Mouse (Mus musculus): ENCODE data around the gene Dis3l2.

Dis3l2 gene

GRCm38 (mm10) chr1:86703300-86703964, at the start of gene Dis3l2:
Gene Dis3l2, plus strand, starts transcription at chr1:86703808.
- DNase-seq (ENCODE audit: low spot score in 2 of 2): peak; percentile 71 to 77

- no peak for DNase-seq (ENCODE audit: low spot score in 2 of 2)
These were observed 46.5 kb upstream of the Dis3l2 start for GRCm38 (mm10) chr1:86657071-86657470.

- no peak for DNase-seq (ENCODE audit: low spot score in 2 of 2)
These were observed 38.5 kb upstream of the Dis3l2 start for GRCm38 (mm10) chr1:86665091-86665490.

- peak in 1 of 2 experiments; percentile 7 for DNase-seq (ENCODE audit: low spot score in 2 of 2)
These were observed 33.9 kb upstream of the Dis3l2 start for GRCm38 (mm10) chr1:86669552-86670273.

- DNase-seq (ENCODE audit: low spot score in 2 of 2): no peak
These were observed 33.1 kb upstream of the Dis3l2 start, which contains the start of gene Nppc for GRCm38 (mm10) chr1:86670279-86671038. Gene Nppc, minus strand, starts transcription at chr1:86670571.

- DNase-seq (ENCODE audit: low spot score in 2 of 2): no peak
These were observed 29.2 kb upstream of the Dis3l2 start for GRCm38 (mm10) chr1:86674385-86674784.

- no peak for DNase-seq (ENCODE audit: low spot score in 2 of 2)
These were observed 28.5 kb upstream of the Dis3l2 start for GRCm38 (mm10) chr1:86675126-86675525.

- no peak for DNase-seq (ENCODE audit: low spot score in 2 of 2)
These were observed 26.0 kb upstream of the Dis3l2 start for GRCm38 (mm10) chr1:86677624-86678023.

- no peak for DNase-seq (ENCODE audit: low spot score in 2 of 2)
These were observed 24.9 kb upstream of the Dis3l2 start for GRCm38 (mm10) chr1:86678667-86679066.

GRCm38 (mm10) chr1:86687236-86687635, 16.4 kb upstream of the Dis3l2 start:
- no peak for DNase-seq (ENCODE audit: low spot score in 2 of 2)

GRCm38 (mm10) chr1:86691027-86691426, 12.6 kb upstream of the Dis3l2 start:
- no peak for DNase-seq (ENCODE audit: low spot score in 2 of 2)

GRCm38 (mm10) chr1:86696948-86697347, 6.7 kb upstream of the Dis3l2 start:
- DNase-seq (ENCODE audit: low spot score in 2 of 2): peak in 1 of 2 experiments; percentile 13

GRCm38 (mm10) chr1:86698721-86699120, 4.9 kb upstream of the Dis3l2 start:
- peak in 1 of 2 experiments; percentile 9 for DNase-seq (ENCODE audit: low spot score in 2 of 2)

- no peak for DNase-seq (ENCODE audit: low spot score in 2 of 2)
These were observed 4.1 kb upstream of the Dis3l2 start for GRCm38 (mm10) chr1:86699346-86700136.

GRCm38 (mm10) chr1:86700367-86700766, 3.2 kb upstream of the Dis3l2 start:
- peak in 1 of 2 experiments; percentile 2 for DNase-seq (ENCODE audit: low spot score in 2 of 2)

- no peak for DNase-seq (ENCODE audit: low spot score in 2 of 2)
These were observed 338 bp downstream of the Dis3l2 start for GRCm38 (mm10) chr1:86703965-86704326.

GRCm38 (mm10) chr1:86705461-86705860, 1.9 kb downstream of the Dis3l2 start:
- DNase-seq (ENCODE audit: low spot score in 2 of 2): no peak

GRCm38 (mm10) chr1:86709546-86709945, 5.9 kb downstream of the Dis3l2 start:
- DNase-seq (ENCODE audit: low spot score in 2 of 2): no peak

- DNase-seq (ENCODE audit: low spot score in 2 of 2): no peak
These were observed 8.4 kb downstream of the Dis3l2 start for GRCm38 (mm10) chr1:86712045-86712444.

GRCm38 (mm10) chr1:86713054-86713453, 9.4 kb downstream of the Dis3l2 start:
- DNase-seq (ENCODE audit: low spot score in 2 of 2): no peak

- DNase-seq (ENCODE audit: low spot score in 2 of 2): no peak
These were observed 14.6 kb downstream of the Dis3l2 start for GRCm38 (mm10) chr1:86718190-86718589.

GRCm38 (mm10) chr1:86719391-86719790, 15.8 kb downstream of the Dis3l2 start:
- DNase-seq (ENCODE audit: low spot score in 2 of 2): no peak

Measured in spleen, postnatal 36 days (tissue).